Mouse (Mus musculus) CD4-positive helper T cell, adult 2 months (primary cell): Measurements from ENCODE around the gene Naxe.

ENCODE experiments used
- DNase-seq: peaks from one replicate; pipeline ENCODE4 v3.0.0-alpha.2; 2012; ENCODE audit warnings: low read depth, missing footprints, low spot score

The Naxe gene

GRCm38 (mm10) chr3:88057902-88058696 is at the start of gene Naxe:
Naxe (minus strand) TSS chr3:88058495.
- peak; percentile 91 for DNase-seq

DNA sequence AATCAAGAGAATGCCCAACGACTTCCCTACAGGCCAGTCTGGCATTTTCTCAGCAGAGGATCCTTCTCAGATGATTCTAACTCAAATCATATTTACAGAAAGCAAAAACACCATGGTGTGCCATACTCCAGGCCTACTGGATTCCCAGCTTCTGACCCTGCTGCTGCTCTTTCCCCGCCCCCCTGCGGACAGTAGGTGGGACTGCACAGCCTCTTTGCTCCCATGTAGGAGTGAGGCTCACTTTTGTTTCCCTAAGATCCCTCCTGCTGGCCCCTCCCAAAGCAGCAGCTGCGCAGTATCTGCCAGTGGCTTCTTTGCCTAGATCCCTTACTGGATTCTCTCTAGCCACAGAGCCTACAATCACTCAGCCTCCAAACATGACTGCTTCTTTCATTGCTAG is 47.8 kb upstream of the Naxe start:
- no peak for DNase-seq

DNA sequence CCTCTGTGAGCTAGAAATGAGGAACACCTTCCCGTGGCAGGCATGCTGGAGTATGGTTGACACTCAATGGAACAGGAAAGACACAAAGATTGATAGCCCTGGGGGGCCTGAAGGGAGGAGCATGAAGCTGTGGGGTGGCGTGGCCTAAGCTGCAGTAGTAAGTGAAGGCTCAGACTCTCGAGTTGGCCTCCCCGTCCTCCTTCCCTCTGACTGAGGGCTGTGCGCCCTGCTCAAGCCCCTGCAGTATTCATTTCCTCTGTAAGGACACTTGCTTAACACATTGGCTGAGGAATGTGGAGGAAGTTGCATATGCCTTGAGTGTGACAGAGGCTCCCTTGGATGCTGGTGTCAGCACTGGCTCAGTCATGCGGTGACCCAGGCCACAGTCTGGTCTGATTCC is 44.3 kb upstream of the Naxe start:
- DNase-seq, result no peak

- DNase-seq, result no peak
Observed at GRCm38 (mm10) chr3:88102196-88102595, 43.9 kb upstream of the Naxe start.

- DNase-seq, result no peak
Observed at GRCm38 (mm10) chr3:88101736-88102135, 43.4 kb upstream of the Naxe start.

DNA sequence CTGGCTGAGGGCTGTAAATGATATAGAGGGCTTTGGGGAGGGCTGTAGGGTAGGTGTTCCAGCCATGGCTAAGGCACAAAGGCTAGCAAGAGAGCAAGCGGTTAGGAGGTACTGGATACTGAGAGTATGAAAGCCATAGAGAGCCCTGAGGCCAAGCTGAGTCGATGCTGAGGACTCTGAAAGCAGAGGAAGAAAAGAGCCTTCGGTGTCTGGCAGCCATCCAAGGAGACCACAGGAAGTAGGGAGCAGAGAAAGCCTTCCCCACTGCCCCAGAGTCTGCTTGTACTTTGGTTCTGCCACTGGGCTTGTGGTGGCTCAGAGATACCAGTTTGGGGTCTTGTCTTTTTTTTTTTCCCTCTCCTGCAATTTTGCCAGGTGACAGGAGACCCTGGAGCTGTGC is 42.0 kb upstream of the Naxe start:
- DNase-seq, result no peak

GRCm38 (mm10) chr3:88097666-88098065 is 39.4 kb upstream of the Naxe start:
- no peak for DNase-seq

- DNase-seq, result no peak
Observed at GRCm38 (mm10) chr3:88094126-88094525, 35.8 kb upstream of the Naxe start.

- no peak for DNase-seq
Observed at GRCm38 (mm10) chr3:88090616-88091015, 32.3 kb upstream of the Naxe start.

DNA sequence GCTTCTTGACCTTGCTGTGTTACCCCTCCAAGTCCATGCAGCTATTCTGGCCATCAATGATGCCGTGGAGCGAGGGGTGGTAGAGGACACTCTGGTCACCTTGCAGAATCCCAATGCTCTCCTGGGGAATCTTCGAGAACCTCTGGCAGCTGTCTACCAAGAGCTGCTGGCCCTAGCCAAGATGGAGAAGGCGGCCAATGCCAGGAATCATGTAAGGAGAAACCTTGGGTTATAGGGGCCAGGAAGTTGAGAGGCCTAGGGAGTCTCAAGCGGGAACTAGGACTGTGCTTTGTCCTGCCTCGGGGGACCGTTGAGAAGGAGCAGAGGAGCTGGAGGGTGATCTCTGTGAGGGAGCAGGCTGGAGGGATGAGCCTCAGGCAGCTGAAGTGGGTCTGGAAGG is 31.8 kb upstream of the Naxe start:
- DNase-seq, result no peak

DNA sequence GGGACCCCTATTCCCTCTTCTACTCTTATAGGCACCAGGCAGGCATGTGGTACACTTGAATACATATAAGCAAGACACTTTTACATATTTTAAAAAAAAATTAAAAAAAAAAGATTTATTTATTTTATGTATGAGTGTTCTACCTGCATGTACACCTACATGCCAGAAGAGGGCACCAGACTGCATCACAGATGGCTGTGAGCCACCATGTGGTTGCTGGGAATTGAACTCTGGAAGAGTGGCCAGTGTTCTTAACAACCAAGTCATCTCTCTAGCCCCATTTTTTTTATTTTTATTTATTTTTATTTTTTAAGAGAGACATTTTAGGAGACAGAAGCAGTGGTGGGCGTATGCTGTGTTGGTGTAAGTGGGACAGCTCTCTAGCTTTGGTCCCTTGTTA is 29.4 kb upstream of the Naxe start:
- peak; percentile 56 for DNase-seq

GRCm38 (mm10) chr3:88085459-88085858 is 27.2 kb upstream of the Naxe start:
- DNase-seq, result no peak

DNA sequence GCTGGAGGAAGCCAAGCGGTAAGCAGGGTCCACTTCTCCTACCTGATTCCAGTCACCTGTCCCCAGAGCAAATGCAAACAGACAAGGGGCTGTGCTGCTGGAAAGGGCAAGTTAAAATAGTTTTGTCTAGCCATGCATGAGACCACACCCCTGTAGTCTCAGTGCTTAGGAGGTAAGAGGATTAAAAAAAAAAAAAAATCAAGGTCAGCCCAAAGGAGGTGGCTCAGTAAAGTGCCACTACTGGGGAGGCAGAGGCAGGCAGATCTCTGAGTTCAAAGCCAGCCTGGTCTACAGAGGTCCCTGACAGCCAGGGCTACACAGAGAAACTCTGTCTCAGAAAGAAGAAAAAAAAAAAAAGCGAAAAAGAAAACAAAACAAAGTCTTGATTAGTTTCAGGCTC is 25.7 kb upstream of the Naxe start:
- DNase-seq, result no peak

GRCm38 (mm10) chr3:88082663-88083062 is 24.4 kb upstream of the Naxe start:
- DNase-seq, result peak; percentile 52

DNA sequence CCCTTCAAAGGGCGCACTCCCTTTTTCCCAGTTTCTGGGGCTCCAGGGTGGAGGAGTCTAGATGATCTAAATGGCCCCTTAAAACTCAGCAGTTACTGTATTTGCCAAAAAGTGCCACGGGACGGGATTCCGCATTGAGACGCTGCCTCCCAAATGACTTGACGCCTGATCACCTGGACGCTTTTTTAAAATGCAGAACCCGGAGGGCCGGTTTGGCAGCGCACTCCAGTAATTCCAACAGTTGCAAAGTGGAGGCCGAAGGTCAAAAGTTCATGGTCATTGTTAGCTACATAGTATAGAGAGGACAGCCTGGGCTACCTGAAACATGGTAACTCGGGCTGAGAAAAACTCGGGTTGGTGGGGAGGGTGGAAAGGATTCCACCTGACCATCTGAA is 23.9 kb upstream of the Naxe start:
- DNase-seq, result no peak

DNA sequence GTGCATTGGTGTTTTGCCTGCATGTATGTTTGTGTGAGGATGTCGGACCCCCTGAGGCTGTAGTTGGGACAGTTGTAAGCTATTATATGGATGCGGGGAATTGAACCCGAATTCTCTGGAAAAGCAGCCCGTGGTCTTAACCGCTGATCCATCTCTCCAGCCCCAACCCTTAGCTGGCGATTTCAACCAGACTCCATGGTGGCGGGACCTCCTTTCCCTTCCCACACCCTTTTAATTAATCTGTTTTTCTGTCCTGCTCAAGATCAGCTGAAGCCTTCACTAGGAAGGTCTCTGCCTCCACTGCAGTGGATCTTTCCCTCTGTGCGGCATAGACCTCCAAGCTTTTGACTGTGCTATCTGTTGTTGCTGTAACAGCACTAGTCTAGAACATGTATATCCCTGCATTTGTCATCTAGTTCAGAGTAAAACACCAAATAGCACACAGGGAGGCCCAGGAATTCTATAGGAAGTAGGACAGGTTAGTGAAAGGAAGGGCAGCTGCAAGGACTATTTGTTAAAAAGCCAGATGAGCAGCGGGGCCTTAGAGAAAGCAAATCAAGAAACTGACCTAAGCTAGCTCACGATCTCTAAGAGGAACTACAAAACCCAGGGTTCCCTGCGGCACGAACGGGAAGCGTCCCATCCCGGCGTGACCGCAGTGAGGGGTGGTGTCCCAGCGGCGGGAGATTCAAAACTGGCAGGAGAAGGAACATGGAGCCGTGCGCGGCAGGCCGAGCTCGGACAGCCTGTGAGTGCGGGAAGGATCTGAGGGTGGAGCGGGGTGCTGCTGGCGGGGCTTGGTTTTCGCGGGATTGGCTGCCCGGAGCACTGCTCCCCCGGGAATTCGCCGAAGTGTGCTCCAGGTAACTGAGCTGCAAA is 23.3 kb upstream of the Naxe start, which contains the start of gene Iqgap3:
Gene Iqgap3, plus strand, starts transcription at position 627 of the 879 bp plus-strand sequence.
- DNase-seq, result peak; percentile 81

- DNase-seq, result no peak
Observed at GRCm38 (mm10) chr3:88078204-88078603, 19.9 kb upstream of the Naxe start, which contains the start of gene Ttc24. Ttc24 (minus strand) TSS chr3:88078304.

DNA sequence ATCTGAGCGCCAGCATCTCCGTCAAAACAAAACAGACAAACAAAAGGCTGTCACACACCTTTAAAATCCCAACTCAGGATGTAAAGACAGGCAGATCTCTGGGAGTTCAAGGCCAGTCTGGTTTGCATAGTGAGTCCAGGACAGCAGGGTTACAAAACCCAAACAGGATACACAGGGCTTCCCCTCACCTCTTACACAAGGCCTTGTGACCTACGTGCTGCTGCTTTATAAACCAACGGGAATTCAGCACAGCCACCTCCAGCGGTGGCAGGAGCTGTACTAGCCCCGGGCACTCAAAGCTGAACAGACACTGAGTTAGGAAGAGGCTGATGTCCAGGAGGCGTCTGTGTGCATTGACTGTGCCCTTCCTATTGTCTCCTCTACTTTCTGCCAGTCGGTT is 19.1 kb upstream of the Naxe start:
- DNase-seq, result no peak

- DNase-seq, result no peak
Observed at GRCm38 (mm10) chr3:88074766-88075165, 16.5 kb upstream of the Naxe start.

DNA sequence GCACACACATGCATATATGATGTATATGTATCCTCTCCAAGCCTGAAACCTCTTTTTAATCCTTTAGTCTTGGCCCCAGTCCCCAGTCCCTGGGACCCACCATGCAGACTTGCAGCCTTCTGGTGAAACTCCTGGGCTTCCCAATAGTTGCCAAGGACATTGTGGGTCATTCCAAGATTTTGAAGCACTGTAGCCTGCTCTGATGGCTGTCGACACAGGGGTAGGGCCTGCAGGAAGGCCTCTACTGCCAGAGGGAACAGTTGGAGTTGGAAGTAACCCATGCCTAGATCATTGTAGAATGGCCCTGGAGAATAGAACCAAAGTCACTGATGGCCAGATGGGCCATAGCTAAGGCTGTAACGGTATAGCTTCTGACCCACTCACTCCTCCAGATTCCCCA is 16.1 kb upstream of the Naxe start:
- DNase-seq, result no peak

DNA sequence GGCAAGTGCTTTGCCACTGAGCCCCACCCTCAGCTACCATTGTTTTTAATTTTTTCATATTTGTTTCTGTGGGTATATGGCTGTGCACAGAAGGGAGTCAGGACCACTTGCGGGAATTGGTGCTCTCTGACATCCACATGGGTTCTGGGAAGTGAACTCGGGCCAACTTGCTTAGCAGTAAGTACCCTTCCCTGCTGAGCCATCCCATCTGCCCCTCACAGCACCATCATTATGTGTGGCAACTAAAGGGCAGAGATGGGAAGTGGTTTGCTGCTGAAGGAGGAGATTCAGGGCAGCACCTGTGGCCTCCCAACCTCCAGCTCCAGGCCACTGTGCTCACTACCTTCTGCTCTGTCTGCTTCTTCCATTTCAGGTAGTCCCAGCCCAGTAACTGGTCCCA is 15.3 kb upstream of the Naxe start:
- DNase-seq, result no peak

DNA sequence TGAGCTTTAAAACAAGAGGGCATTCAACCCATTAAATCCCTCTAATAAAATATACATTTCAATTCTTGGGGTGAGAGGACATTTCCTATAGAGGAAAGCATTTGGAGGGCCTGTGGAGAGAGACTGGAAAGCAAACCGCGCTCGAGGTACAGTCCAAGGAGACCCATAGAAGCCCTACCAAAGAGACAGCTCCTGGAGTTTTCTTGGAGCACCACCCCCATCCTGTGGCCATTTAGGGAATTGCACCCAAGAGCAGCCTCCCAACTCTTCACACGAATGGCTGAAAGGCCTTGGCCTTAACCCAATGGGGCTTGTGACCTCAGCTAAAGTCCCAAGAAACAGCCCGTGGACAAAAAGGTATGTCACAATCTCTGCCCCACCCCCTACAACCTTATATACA is 13.5 kb upstream of the Naxe start:
- peak; percentile 73 for DNase-seq

DNA sequence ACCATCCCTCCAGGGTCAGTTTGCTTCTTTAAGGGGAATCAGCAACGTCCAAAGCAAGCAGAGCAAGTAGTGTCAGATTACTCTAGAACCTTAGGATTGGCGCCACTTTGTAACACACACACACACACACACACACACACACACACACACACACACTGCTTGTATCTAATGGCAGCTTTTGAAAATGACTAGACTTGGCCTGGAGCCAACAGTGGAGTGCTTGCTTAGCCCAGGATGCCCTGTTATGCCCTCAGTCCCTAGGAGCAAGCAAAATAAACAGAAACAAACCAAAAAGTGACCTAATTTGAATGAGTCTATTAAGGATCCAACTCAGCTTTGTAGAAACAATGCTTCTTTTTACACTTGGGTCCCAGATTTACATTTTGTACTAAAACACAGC is 10.1 kb upstream of the Naxe start:
- no peak for DNase-seq
